Mouse (Mus musculus) heart, embryonic 11.5 days (tissue): ENCODE measurements around the gene Nrarp. TPM values are rescaled to one million over a fixed set of nuclear protein-coding genes. Genes with fewer than 3 reads are reported as not detected.

Experiments used
- ATAC-seq: fragments of 200-750 bp; cut with Nextera tagmentation; replicated peaks from 2 replicates; pipeline ENCODE4 v1.8.0; 2017; ENCODE audit warnings: moderate library complexity; ENCODE audit not compliant: insufficient number of reproducible peaks, low FRiP score, low TSS enrichment
- H3K27ac ChIP-seq: fragments of 300-500 bp; sonication (generic); 2 replicates; pipeline ENCODE4 v1.5.1; 2014; ENCODE audit warnings: mild to moderate bottlenecking, low read depth, low read length
- H3K27me3 ChIP-seq: fragments of 300-500 bp; sonication (generic); 2 replicates; pipeline ENCODE4 v1.6.1; 2014; ENCODE audit warnings: mild to moderate bottlenecking, low read length, mixed read lengths; ENCODE audit not compliant: control insufficient read depth, insufficient read depth
- H3K36me3 ChIP-seq: fragments of 300-500 bp; sonication (generic); 2 replicates; pipeline ENCODE4 v1.6.1; 2014; ENCODE audit warnings: mild to moderate bottlenecking, low read length, moderate library complexity, mixed read lengths; ENCODE audit not compliant: control insufficient read depth, insufficient read depth
- H3K4me1 ChIP-seq: fragments of 300-500 bp; sonication (generic); 2 replicates; pipeline ENCODE4 v1.6.1; 2014; ENCODE audit warnings: low read length; ENCODE audit not compliant: control insufficient read depth, insufficient read depth
- H3K4me2 ChIP-seq: fragments of 300-500 bp; sonication (generic); 2 replicates; pipeline ENCODE4 v1.6.1; 2014; ENCODE audit warnings: mild to moderate bottlenecking, moderate library complexity
- H3K4me3 ChIP-seq: fragments of 300-500 bp; sonication (generic); 2 replicates; pipeline ENCODE4 v1.5.1; 2014; ENCODE audit warnings: low read depth, low read length
- H3K9ac ChIP-seq: fragments of 300-500 bp; sonication (generic); 2 replicates; pipeline ENCODE4 v1.6.1; 2014; ENCODE audit warnings: mild to moderate bottlenecking, low read depth, low read length, moderate library complexity
- H3K9me3 ChIP-seq: fragments of 300-500 bp; sonication (generic); replicated peaks from 2 replicates; pipeline ENCODE4 v1.6.1; 2016; ENCODE audit warnings: low read length; ENCODE audit not compliant: control insufficient read depth
- WGBS: fragments of 180-500 bp; shearing (Covaris S2); extraction: QIAGEN DNeasy Blood & Tissue Kit; methylation state at CpG from one replicate; pipeline ENCODE4 v1.1.7; 2014; ENCODE audit not compliant: insufficient replicate concordance; 5-methylcytosine and 5-hydroxymethylcytosine counted together
- polyA plus RNA-seq: library from polyadenylated mRNA; unstranded; fragments of >200 nt; fragmentation: Nextera tagmentation; extraction: Ambion mirVana; gene quantifications from 2 replicates; pipeline ENCODE4 v1.2.1, GENCODE M21; 2014

Gene Nrarp
- polyA plus RNA-seq, 1 experiment from 2014 or later = 4.8 TPM

- H3K4me1 ChIP-seq = peaks cover 12% of the 10 kb centered on the region
- H3K27ac ChIP-seq = no peak overlapping the region
- ATAC-seq = no peak
- 91% methylated on average over 7 of the region's 7 CpGs for WGBS
- H3K9ac ChIP-seq = no peak overlapping the region
- H3K9me3 ChIP-seq = no peaks in the 10 kb centered on the region
- H3K36me3 ChIP-seq = no peaks in the 10 kb centered on the region
- no peak overlapping the region for H3K4me2 ChIP-seq
- peaks cover 42% of the 10 kb centered on the region for H3K27me3 ChIP-seq
- H3K4me3 ChIP-seq = no peak overlapping the region; the same call in 1 of the 2 replicates
These were observed 3.9 kb downstream of the Nrarp start for GRCm38 (mm10) chr2:25184496-25184895.

DNA sequence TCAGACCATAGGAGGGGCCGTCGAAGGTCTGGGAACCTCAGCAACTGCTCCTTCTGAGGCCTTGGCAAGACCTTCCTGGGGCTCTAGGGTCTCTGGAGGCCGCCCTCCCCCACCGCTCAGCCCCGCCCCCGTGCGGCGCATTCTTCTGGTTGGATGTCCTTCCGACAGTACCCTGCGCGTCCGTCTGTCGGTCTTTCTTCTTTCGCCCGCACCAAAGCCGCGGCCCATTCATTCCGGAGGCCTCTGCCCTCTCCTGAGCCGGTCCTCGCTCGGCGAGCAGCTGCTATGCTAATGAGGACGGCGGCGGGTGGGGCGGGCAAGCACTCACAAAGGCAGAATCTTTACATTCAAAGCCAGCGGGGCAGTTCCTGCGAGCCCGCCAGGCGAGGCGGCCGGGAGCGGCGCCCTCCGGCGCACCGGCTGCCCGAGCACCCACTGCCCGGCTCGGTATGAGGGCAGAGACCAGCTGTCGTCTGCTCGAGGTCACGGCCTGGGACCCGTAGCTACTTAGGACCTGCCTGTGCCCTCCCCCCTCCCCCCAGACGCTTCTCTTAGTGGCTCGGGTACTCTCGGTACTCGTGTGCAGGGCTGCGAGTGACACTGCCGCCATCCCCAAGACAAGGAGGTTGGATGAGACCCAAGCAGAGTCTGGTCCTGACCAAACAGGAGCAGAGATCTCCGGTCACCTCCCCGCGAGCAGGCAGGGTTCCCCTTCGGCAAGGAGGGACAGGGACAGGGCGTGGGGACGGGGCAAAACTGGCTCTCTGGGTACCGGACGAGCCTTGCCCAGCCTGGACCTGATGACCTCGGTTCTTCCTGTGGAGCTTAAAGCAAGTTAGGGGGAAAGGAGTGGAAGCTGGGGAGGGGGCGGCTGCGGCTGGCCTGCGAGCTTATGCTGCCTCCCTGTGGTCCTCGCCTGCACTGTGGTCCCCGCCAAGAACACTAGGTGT lies 5.3 kb downstream of the Nrarp start:
- under 1% methylated on average over 64 of the region's 64 CpGs for WGBS
- H3K4me2 ChIP-seq = peak overlapping the region; percentile 87
- no peaks in the 10 kb centered on the region for H3K9me3 ChIP-seq
- peak; percentile 63 for ATAC-seq
- peaks cover 9% of the 10 kb centered on the region; the same call in 1 of the 2 replicates for H3K4me1 ChIP-seq
- H3K36me3 ChIP-seq = no peaks in the 10 kb centered on the region
- H3K9ac ChIP-seq = peak overlapping the region; percentile 50
- H3K4me3 ChIP-seq = peak overlapping the region; percentile 48
- peaks cover 30% of the 10 kb centered on the region for H3K27me3 ChIP-seq
- H3K27ac ChIP-seq = peak overlapping the region; percentile 69

- Histone ChIP-seq H3K27ac (no peak overlapping the region), H3K27me3 (peaks cover 25% of the 10 kb centered on the region), H3K4me2 (peak overlapping the region; percentile 87), H3K9ac (0 out of 2 replicates have a peak overlapping the region, but pooled peaks have one; percentile 50), H3K4me3 (peak overlapping the region; percentile 48), H3K36me3 (no peaks in the 10 kb centered on the region), H3K9me3 (no peaks in the 10 kb centered on the region), H3K4me1 (peaks cover 3% of the 10 kb centered on the region; the same call in 1 of the 2 replicates)
- WGBS = 29% methylated on average over 5 of the region's 5 CpGs
- ATAC-seq = no peak
These were observed 6.0 kb downstream of the Nrarp start for GRCm38 (mm10) chr2:25186575-25186930.

- no peak overlapping the region for H3K27ac ChIP-seq
- H3K4me2 ChIP-seq = no peak overlapping the region
- no peak overlapping the region for H3K9ac ChIP-seq
- no peaks in the 10 kb centered on the region for H3K4me1 ChIP-seq
- ATAC-seq = no peak
- H3K4me3 ChIP-seq = no peak overlapping the region
- H3K27me3 ChIP-seq = peaks cover 22% of the 10 kb centered on the region
- no peaks in the 10 kb centered on the region for H3K9me3 ChIP-seq
- no peaks in the 10 kb centered on the region for H3K36me3 ChIP-seq
- 76% methylated on average over 6 of the region's 6 CpGs for WGBS
These were observed 7.3 kb downstream of the Nrarp start for GRCm38 (mm10) chr2:25187841-25188240.

DNA sequence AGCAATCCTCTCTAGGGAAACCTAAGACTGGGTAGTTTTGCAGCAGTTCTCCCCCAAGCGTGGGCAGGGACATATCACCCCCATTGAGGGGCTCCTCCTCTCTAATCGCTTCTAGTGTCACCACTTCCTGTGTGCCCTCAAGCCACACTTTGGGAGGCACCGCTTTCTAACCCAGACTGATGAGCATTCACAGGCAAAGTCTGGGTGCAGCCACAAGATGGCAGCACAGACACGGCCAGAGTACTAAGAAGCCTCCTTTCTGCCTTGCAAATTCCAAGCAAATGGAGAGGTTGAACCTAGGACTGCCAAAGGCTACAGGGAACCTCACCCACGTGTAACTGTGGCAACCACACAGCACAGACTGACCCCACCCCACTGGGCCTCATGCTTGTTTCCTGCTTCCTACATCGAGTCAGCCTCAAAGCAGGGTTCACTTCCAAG lies 12.8 kb downstream of the Nrarp start:
- no peak overlapping the region for H3K9ac ChIP-seq
- ATAC-seq = 0 out of 2 replicates have a peak, but pooled peaks have one; percentile 41

GRCm38 (mm10) chr2:25194006-25194405 lies 13.4 kb downstream of the Nrarp start:
- no peak overlapping the region for H3K4me2 ChIP-seq
- H3K4me1 ChIP-seq = peaks cover 32% of the 10 kb centered on the region
- 73% methylated on average over 5 of the region's 5 CpGs for WGBS
- no peaks in the 10 kb centered on the region; the same call in 1 of the 2 replicates for H3K36me3 ChIP-seq
- H3K27ac ChIP-seq = no peak overlapping the region
- H3K4me3 ChIP-seq = no peak overlapping the region
- no peak overlapping the region for H3K9ac ChIP-seq
- no peak for ATAC-seq
- peaks cover 21% of the 10 kb centered on the region for H3K27me3 ChIP-seq
- no peaks in the 10 kb centered on the region for H3K9me3 ChIP-seq

More for the DNA sequence above, 12.8 kb downstream of the Nrarp start:
- Histone ChIP-seq H3K4me2 (peak overlapping the region; percentile 43), H3K9me3 (no peaks in the 10 kb centered on the region), H3K27ac (no peak overlapping the region), H3K27me3 (peaks cover 21% of the 10 kb centered on the region), H3K36me3 (no peaks in the 10 kb centered on the region; the same call in 1 of the 2 replicates), H3K4me1 (peaks cover 32% of the 10 kb centered on the region), H3K4me3 (no peak overlapping the region)
- under 1% methylated on average over 6 of the region's 6 CpGs for WGBS

GRCm38 (mm10) chr2:25194486-25195171 lies 14.1 kb downstream of the Nrarp start:
- Histone ChIP-seq H3K9me3 (no peaks in the 10 kb centered on the region), H3K36me3 (peaks cover under 1% of the 10 kb centered on the region; the same call in 1 of the 2 replicates), H3K4me1 (peaks cover 32% of the 10 kb centered on the region), H3K4me2 (peak overlapping the region; percentile 76), H3K27me3 (peaks cover 21% of the 10 kb centered on the region), H3K4me3 (no peak overlapping the region), H3K27ac (no peak overlapping the region), H3K9ac (no peak overlapping the region; the same call in 1 of the 2 replicates)
- no peak for ATAC-seq
- WGBS = 73% methylated on average over 17 of the region's 17 CpGs
